Mouse (Mus musculus) heart, embryonic 16.5 days (tissue): ENCODE results near the gene Anapc13. TPM values are rescaled to one million over a fixed set of nuclear protein-coding genes. Genes with fewer than 3 reads are reported as not detected.
A peak's percentile ranks its signal among the peaks of the same experiment; 100 is the strongest.

Source experiments
- ATAC-seq: fragments of 200-750 bp; cut with Nextera tagmentation; replicated peaks from 2 replicates; pipeline ENCODE4 v1.8.0; 2017; ENCODE audit warnings: moderate number of reproducible peaks; ENCODE audit not compliant: insufficient read depth, low FRiP score; ENCODE audit errors: extremely low read depth
- H3K27ac ChIP-seq: fragments of 300-500 bp; sonication (generic); 2 replicates; pipeline ENCODE4 v1.5.1; 2014; ENCODE audit warnings: mild to moderate bottlenecking, low read length, control low read depth, moderate library complexity
- H3K27me3 ChIP-seq: fragments of 300-500 bp; sonication (generic); 2 replicates; pipeline ENCODE4 v1.6.1; 2014; ENCODE audit warnings: low read length, mixed read lengths; ENCODE audit not compliant: control insufficient read depth, insufficient read depth
- H3K36me3 ChIP-seq: fragments of 300-500 bp; sonication (generic); 2 replicates; pipeline ENCODE4 v1.6.1; 2014; ENCODE audit not compliant: control insufficient read depth, insufficient read depth
- H3K4me1 ChIP-seq: fragments of 300-500 bp; sonication (generic); 2 replicates; pipeline ENCODE4 v1.6.1; 2014; ENCODE audit warnings: low read length, mixed read lengths; ENCODE audit not compliant: control insufficient read depth, insufficient read depth
- H3K4me2 ChIP-seq: fragments of 300-500 bp; sonication (generic); 2 replicates; pipeline ENCODE4 v1.6.1; 2014; ENCODE audit warnings: low read depth, mild to moderate bottlenecking, control low read depth, low read length
- H3K4me3 ChIP-seq: fragments of 300-500 bp; sonication (generic); 2 replicates; pipeline ENCODE4 v1.5.1; 2014; ENCODE audit warnings: mild to moderate bottlenecking, control low read depth, low read length
- H3K9ac ChIP-seq: fragments of 300-500 bp; sonication (generic); 2 replicates; pipeline ENCODE4 v1.6.1; 2014; ENCODE audit warnings: low read length, control low read depth
- H3K9me3 ChIP-seq: fragments of 300-500 bp; sonication (generic); replicated peaks from 2 replicates; pipeline ENCODE4 v1.6.1; 2016; ENCODE audit warnings: low read length; ENCODE audit not compliant: control insufficient read depth
- WGBS: fragments of 180-500 bp; shearing (Covaris S2); extraction: QIAGEN DNeasy Blood & Tissue Kit; methylation state at CpG from one replicate; pipeline ENCODE4 v1.1.7; 2014; 5-methylcytosine and 5-hydroxymethylcytosine counted together
- polyA plus RNA-seq: library from polyadenylated mRNA; unstranded; fragments of >200 nt; fragmentation: Nextera tagmentation; extraction: Ambion mirVana; gene quantifications from 2 replicates; pipeline ENCODE4 v1.2.1, GENCODE M21; 2015

Gene Anapc13
- polyA plus RNA-seq, 1 experiment from 2014 or later = 211 TPM

DNA sequence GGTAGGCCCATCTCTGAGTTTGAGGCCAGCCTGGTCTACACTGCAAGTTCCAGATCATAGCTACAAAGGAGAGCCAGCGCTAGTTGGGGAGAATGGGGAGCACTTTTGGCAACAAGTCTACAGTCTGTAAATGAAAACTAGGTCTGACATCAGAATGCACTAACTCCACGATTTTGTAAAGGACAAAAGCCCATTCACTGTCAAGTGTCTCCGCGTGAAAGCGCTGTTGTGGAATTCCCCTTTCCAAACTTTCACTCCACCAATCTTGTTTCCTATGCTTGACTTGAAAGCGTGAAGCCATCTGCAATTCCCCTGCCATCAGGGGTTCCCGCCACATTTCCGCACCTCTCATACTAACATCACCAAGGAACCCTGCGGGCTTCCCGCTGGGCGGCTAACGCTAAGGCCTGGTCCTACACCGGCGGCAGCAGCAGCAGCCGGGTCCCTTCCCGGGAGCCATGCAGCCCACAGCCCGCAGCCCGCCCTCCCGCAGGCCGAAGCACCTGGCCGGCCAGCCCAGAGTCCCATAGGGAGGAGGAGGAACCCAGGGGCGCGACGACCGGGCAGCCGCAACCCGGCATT, 604 bp upstream of the Anapc13 start:
- Histone ChIP-seq H3K4me2 (peak overlapping the region; percentile 79), H3K27ac (peak overlapping the region; percentile 97), H3K27me3 (no peaks in the 10 kb centered on the region), H3K4me1 (peaks cover 19% of the 10 kb centered on the region), H3K4me3 (peak overlapping the region; percentile 93), H3K36me3 (no peaks in the 10 kb centered on the region), H3K9ac (peak overlapping the region; percentile 100), H3K9me3 (no peaks in the 10 kb centered on the region)
- peak; percentile 49 for ATAC-seq
- WGBS = 1% methylated on average over 23 of the region's 27 CpGs

- no peaks in the 10 kb centered on the region for H3K27me3 ChIP-seq
- H3K9ac ChIP-seq = peak overlapping the region; percentile 100
- no peaks in the 10 kb centered on the region for H3K9me3 ChIP-seq
- peak overlapping the region; percentile 75 for H3K4me2 ChIP-seq
- peak overlapping the region; percentile 93 for H3K4me3 ChIP-seq
- peaks cover 19% of the 10 kb centered on the region for H3K4me1 ChIP-seq
- H3K36me3 ChIP-seq = peaks cover 4% of the 10 kb centered on the region; the same call in 1 of the 2 replicates
- no peak for ATAC-seq
- peak overlapping the region; percentile 97 for H3K27ac ChIP-seq
- under 1% methylated on average over 9 of the region's 9 CpGs for WGBS
These were observed 736 bp downstream of the Anapc13 start for GRCm38 (mm10) chr9:102626839-102627225.

DNA sequence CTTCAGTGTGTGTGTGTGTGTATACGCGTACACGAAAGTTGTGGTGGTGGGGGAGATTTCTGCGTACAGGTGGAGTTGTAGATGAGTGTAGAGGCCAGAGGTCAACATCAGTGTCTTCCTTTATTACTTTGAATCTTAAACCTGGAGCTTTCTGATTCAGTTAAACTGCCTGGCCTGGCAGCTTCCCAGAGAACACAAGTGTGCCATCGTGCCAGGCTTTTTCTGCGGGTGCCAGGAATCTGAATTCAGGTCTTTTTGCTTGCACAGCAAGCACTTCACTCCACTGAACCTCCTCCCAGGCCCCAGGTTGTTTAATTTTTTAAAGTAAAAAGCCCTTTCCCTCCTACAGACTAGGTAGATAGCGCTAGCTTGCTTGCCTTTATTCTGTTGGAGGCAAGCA, 1.3 kb downstream of the Anapc13 start:
- Histone ChIP-seq H3K9me3 (no peaks in the 10 kb centered on the region), H3K27ac (peak overlapping the region; percentile 97), H3K27me3 (no peaks in the 10 kb centered on the region), H3K36me3 (peaks cover 4% of the 10 kb centered on the region; the same call in 1 of the 2 replicates), H3K4me1 (peaks cover 18% of the 10 kb centered on the region), H3K4me3 (peak overlapping the region; percentile 93), H3K4me2 (peak overlapping the region; percentile 75), H3K9ac (peak overlapping the region; percentile 100)
- ATAC-seq = no peak
- 74% methylated on average over 7 of the region's 7 CpGs for WGBS

DNA sequence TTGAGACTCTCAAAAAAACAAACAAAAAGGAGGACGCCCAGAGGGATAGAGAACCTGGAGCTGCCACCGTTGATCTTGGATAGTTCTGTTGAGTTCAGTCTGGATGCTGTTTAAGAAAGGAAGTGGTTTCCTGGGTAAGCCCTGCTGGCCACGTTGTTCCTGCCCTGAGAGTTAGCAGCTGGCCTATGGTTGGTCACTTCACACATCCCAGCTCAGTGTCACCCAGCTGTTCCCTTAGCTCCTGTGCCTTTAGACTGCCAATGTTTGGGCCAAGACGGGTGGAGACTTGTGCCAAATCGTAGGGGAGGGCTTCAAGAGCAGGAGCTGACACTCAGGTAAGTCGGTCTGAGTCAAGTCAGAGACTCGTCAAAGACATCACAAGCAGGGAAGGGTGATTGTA, 3.0 kb downstream of the Anapc13 start:
- peaks cover 4% of the 10 kb centered on the region; the same call in 1 of the 2 replicates for H3K36me3 ChIP-seq
- no peaks in the 10 kb centered on the region for H3K9me3 ChIP-seq
- H3K4me1 ChIP-seq = peaks cover 22% of the 10 kb centered on the region
- H3K27me3 ChIP-seq = no peaks in the 10 kb centered on the region
- no peak overlapping the region for H3K27ac ChIP-seq
- no peak for ATAC-seq
- H3K4me2 ChIP-seq = no peak overlapping the region
- WGBS = 46% methylated on average over 7 of the region's 7 CpGs
- H3K9ac ChIP-seq = no peak overlapping the region
- H3K4me3 ChIP-seq = no peak overlapping the region

- ATAC-seq = no peak
- H3K4me1 ChIP-seq = peaks cover 25% of the 10 kb centered on the region
- H3K9ac ChIP-seq = no peak overlapping the region; the same call in 1 of the 2 replicates
- H3K4me3 ChIP-seq = no peak overlapping the region
- peaks cover 4% of the 10 kb centered on the region; the same call in 1 of the 2 replicates for H3K36me3 ChIP-seq
- no peak overlapping the region for H3K4me2 ChIP-seq
- no peaks in the 10 kb centered on the region for H3K27me3 ChIP-seq
- 48% methylated on average over 2 of the region's 2 CpGs for WGBS
- no peak overlapping the region for H3K27ac ChIP-seq
- H3K9me3 ChIP-seq = no peaks in the 10 kb centered on the region
These were observed 5.6 kb downstream of the Anapc13 start for GRCm38 (mm10) chr9:102631589-102632147.

DNA sequence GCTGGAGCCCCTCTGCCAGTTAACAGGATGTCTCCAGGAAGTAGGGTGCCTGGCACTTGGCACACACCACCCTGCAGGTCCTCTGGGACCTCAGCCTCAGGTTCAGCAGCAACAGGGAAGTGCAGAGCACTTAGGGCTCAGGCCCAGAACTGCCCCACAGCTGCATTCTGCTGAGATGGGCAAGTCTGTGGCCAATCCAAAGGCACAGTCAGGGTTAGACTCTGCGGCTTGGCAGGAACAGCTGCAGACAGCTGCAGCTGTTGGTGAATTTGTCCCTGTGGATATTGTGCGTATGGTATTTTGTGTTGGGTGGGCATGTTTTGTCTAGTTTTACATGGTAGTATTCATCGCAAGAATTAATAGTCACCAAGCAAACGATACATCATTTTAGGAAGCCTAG, 6.1 kb downstream of the Anapc13 start:
- Histone ChIP-seq H3K27ac (no peak overlapping the region), H3K4me1 (peaks cover 22% of the 10 kb centered on the region), H3K9ac (no peak overlapping the region; the same call in 1 of the 2 replicates), H3K27me3 (no peaks in the 10 kb centered on the region), H3K4me2 (no peak overlapping the region), H3K4me3 (no peak overlapping the region), H3K36me3 (peaks cover 4% of the 10 kb centered on the region; the same call in 1 of the 2 replicates), H3K9me3 (no peaks in the 10 kb centered on the region)
- ATAC-seq = no peak
- 87% methylated on average over 4 of the region's 4 CpGs for WGBS

DNA sequence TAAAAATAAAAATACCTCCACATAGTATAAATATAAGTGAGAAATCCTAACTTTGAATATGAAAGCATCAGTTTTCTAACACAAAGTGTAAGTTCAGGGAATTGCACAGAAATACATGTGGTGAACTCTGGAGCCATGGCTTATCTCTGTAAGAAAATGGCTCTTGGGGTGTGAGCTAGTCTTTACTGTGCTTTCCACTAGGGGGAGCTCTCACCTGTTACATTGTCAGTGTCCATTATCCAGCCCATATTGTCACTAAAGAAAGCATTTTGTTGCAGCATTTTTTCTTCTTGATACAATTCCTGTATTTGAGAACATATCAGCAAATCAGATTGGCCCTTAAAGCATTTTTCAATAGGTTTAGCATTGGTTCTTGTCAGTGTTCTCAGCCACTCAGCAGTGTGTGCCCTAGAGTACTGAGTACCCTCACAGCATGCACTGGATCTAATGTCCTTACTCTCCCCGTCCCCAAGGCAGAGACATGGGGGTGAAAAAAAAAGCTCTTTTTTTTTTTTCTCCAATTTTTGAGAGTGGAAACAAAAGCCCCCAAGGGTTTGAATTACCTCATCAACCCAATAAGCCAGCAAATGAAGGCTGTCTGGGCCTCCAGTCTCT, 6.9 kb downstream of the Anapc13 start:
- H3K36me3 ChIP-seq = peaks cover 4% of the 10 kb centered on the region; the same call in 1 of the 2 replicates
- no peak overlapping the region for H3K9ac ChIP-seq
- H3K4me1 ChIP-seq = peaks cover 22% of the 10 kb centered on the region
- WGBS = 42% methylated on average over 1 of the region's 1 CpGs
- no peak overlapping the region for H3K4me2 ChIP-seq
- no peaks in the 10 kb centered on the region for H3K27me3 ChIP-seq
- H3K9me3 ChIP-seq = no peaks in the 10 kb centered on the region
- no peak overlapping the region for H3K4me3 ChIP-seq
- no peak for ATAC-seq
- peak overlapping the region; percentile 84; the same call in 1 of the 2 replicates for H3K27ac ChIP-seq

DNA sequence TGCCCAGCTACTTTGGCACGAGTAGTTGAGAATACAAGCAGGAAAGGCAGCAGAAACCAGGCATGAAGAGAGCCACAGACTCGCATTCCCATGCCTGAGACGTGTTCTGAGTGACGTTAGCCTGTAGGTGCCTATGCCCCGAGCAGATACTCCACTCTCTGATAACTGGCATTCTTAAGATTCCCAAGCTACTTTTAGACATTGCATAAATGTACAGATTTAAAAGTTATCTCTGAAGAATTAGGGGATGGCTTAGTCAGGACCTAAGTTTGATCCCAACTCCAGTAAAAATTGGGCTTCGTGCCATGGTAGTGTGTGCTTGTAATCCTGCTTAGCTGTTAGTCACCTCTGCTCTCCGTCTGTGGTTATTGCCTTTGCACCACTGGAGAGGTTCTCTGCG, 8.4 kb downstream of the Anapc13 start:
- peak; percentile 74 for ATAC-seq
- Histone ChIP-seq H3K27ac (peak overlapping the region; percentile 84), H3K9ac (no peak overlapping the region), H3K4me2 (peak overlapping the region; percentile 29), H3K36me3 (peaks cover 4% of the 10 kb centered on the region; the same call in 1 of the 2 replicates), H3K9me3 (no peaks in the 10 kb centered on the region), H3K4me1 (peaks cover 29% of the 10 kb centered on the region), H3K27me3 (no peaks in the 10 kb centered on the region), H3K4me3 (no peak overlapping the region)
- 32% methylated on average over 8 of the region's 8 CpGs for WGBS

DNA sequence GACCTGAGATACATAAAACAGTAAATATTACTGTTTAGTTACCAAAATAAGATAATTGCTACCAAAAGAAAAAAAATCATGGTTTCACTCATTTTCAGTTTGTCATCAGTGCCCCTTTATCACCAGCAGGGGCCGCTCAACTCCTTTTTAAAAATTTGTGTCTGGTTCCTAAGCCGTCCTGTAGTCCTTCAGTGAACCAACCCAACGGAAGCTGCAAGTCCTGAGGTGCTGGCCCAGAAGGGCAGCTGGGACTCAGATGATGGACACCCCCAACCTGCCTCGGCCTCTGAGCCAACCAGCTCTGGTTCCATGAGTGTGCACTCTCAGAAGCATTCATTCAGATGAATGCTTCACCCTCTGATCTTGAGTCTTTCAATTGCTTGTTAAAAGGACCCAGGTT, 10.5 kb downstream of the Anapc13 start:
- Histone ChIP-seq H3K27ac (no peak overlapping the region), H3K4me3 (no peak overlapping the region), H3K9ac (no peak overlapping the region), H3K9me3 (no peaks in the 10 kb centered on the region), H3K27me3 (no peaks in the 10 kb centered on the region), H3K4me1 (peaks cover 34% of the 10 kb centered on the region), H3K4me2 (no peak overlapping the region), H3K36me3 (peaks cover 3% of the 10 kb centered on the region; the same call in 1 of the 2 replicates)
- 5% methylated on average over 4 of the region's 4 CpGs for WGBS
- ATAC-seq = no peak
